In the genomic region with DNA sequence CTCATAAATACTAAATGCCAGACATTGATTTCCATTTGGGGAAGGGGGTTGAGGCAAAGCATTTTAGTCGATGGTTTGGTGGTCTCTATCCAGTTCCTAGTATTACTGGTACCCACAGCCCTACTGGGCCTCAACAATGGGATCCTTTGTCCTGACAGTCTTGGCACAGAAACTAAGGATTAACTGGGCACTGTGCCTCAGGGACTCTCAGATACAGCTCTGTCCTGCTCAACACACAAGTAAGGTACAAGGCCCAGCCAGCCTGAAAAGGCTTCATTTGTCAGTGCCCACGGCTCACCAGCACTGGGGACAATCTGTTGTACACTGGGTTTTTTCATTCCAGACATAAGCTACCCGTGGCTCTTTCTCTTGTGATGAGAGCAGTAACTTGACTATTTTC, we compare ENCODE assay signal across 13 mouse cellular contexts.
A peak's percentile ranks its signal among the peaks of the same experiment; 100 is the strongest.
DNase-seq lines count a peak whose midpoint lies in the region; ATAC-seq and TF ChIP-seq lines count a peak whose summit lies in the region.
"Had no signal": no experiment of that assay in that cellular context is flagged by ENCODE, and none has a peak within 500 bp of the region (broad histone marks: within the 10 kb centered on the region; RNA-seq: fewer than 3 reads in every experiment).

No protein-coding gene starts in this region.

- H3K4me3 ChIP-seq in limb, embryonic 14.5 days (replicated peaks; ENCODE audit: low read length): no peak overlapping the region
- H3K4me3 ChIP-seq in limb, embryonic 10.5 days: no peak overlapping the region
- H3K4me3 ChIP-seq: liver, embryonic 13.5 days; myocyte; stomach, embryonic 15.5 days had no signal

- no peaks in the 10 kb centered on the region for H3K9me3 ChIP-seq in limb, embryonic 14.5 days (ENCODE audit: control insufficient read depth, low read length)
- no peaks in the 10 kb centered on the region for H3K9me3 ChIP-seq in limb, embryonic 10.5 days (replicated peaks)
- H3K9me3 ChIP-seq: liver, embryonic 13.5 days; stomach, embryonic 15.5 days had no signal

- H3K4me2 ChIP-seq in limb, embryonic 14.5 days (replicated peaks; ENCODE audit: low read depth, low read length, severe bottlenecking): no peak overlapping the region
- H3K4me2 ChIP-seq: liver, embryonic 13.5 days; stomach, embryonic 15.5 days had no signal

- DNase-seq in limb, embryonic 14.5 days (ENCODE audit: low spot score): peak; percentile 12
- no peak for DNase-seq in limb, embryonic 10.5 days (ENCODE audit: low spot score)
- peak; percentile 13 to 38 for DNase-seq in frontal cortex, postnatal 36 days (ENCODE audit: low spot score in 2 of 2)
- peak; percentile 27 to 61 for DNase-seq in left cerebral cortex, postnatal 10 days (ENCODE audit: extremely low spot score in 1 of 2, low spot score in 2 of 2)
- peak; percentile 8 for DNase-seq in right cerebral cortex, postnatal 25 days
- DNase-seq in kidney, adult 9 months: no peak
- DNase-seq in spleen, adult 12 weeks (ENCODE audit: low spot score): no peak
- no peak for DNase-seq in urinary bladder, postnatal 4 days (ENCODE audit: low spot score in 2 of 2)
- DNase-seq: kidney, adult 8-10 months; liver, embryonic 13.5 days had no signal

- H3K27me3 ChIP-seq in limb, embryonic 14.5 days (ENCODE audit: control insufficient read depth, insufficient read depth, low read length): no peaks in the 10 kb centered on the region
- H3K27me3 ChIP-seq in limb, embryonic 10.5 days (ENCODE audit: low read depth, poor library complexity, severe bottlenecking): no peaks in the 10 kb centered on the region
- H3K27me3 ChIP-seq: CH12.LX; liver, embryonic 13.5 days; stomach, embryonic 15.5 days had no signal

- no peak overlapping the region for H3K9ac ChIP-seq in limb, embryonic 14.5 days (ENCODE audit: low read depth, low read length, severe bottlenecking)
- H3K9ac ChIP-seq: liver, embryonic 13.5 days; stomach, embryonic 15.5 days had no signal

- H3K4me1 ChIP-seq in limb, embryonic 14.5 days (ENCODE audit: control insufficient read depth, insufficient read depth, low read length): 0 out of 2 replicates have a peak, but pooled peaks cover 4% of the 10 kb centered on the region
- no peaks in the 10 kb centered on the region for H3K4me1 ChIP-seq in limb, embryonic 10.5 days
- H3K4me1 ChIP-seq: liver, embryonic 13.5 days; stomach, embryonic 15.5 days had no signal

- no peak for TF ChIP-seq POLR2A in limb, embryonic 14.5 days (IDR thresholded peaks at IDR 0.05; ENCODE audit: borderline replicate concordance, extremely low read depth, insufficient read depth, insufficient read length)

- intact Hi-C loops in left cerebral cortex, postnatal 10 days (cut with DNase I): no loop called here

- H3K36me3 ChIP-seq in limb, embryonic 14.5 days (ENCODE audit: control insufficient read depth, insufficient read depth, low read length): no peaks in the 10 kb centered on the region
- H3K36me3 ChIP-seq in limb, embryonic 10.5 days: no peaks in the 10 kb centered on the region
- H3K36me3 ChIP-seq: liver, embryonic 13.5 days; stomach, embryonic 15.5 days had no signal

- H3K27ac ChIP-seq in limb, embryonic 14.5 days (replicated peaks; ENCODE audit: low read depth, low read length): no peak overlapping the region
- no peak overlapping the region for H3K27ac ChIP-seq in limb, embryonic 10.5 days
- H3K27ac ChIP-seq: liver, embryonic 13.5 days; stomach, embryonic 15.5 days had no signal

- no peak for ATAC-seq in limb, embryonic 14.5 days (ENCODE audit: low FRiP score, low read depth)

- WGBS in limb, embryonic 14.5 days: 62% methylated on average over 3 of the region's 3 CpGs
- 86% methylated on average over 3 of the region's 3 CpGs for WGBS in limb, embryonic 10.5 days

Comparison
In these comparisons a context has a peak if more than half of its experiments do, and no peak if none do; other contexts are left out.
1. DNase-seq: peak in limb, embryonic 14.5 days (single experiment), frontal cortex, postnatal 36 days (2 of 2), left cerebral cortex, postnatal 10 days (2 of 2) and right cerebral cortex, postnatal 25 days (single experiment); none in limb, embryonic 10.5 days (single experiment), kidney, adult 9 months (single experiment), spleen, adult 12 weeks (single experiment) and urinary bladder, postnatal 4 days (0 of 2).